ENCODE assay signal across 8 mouse cellular contexts in genomic region chr5:9056020-9056660, GRCm38 (mm10). TPM values are rescaled to one million over a fixed set of nuclear protein-coding genes. Genes with fewer than 3 reads are reported as not detected.
DNase-seq lines count a peak whose midpoint lies in the region; ATAC-seq and TF ChIP-seq lines count a peak whose summit lies in the region.

No protein-coding gene starts in this region.

- H3K27me3 ChIP-seq in heart, adult 2 months (ENCODE audit: control insufficient read depth, insufficient read depth, low read length), result no peaks in the 10 kb centered on the region
- H3K27me3 ChIP-seq in heart, embryonic 12.5 days (replicated peaks), result no peaks in the 10 kb centered on the region
- H3K27me3 ChIP-seq in midbrain, embryonic 16.5 days (ENCODE audit: control insufficient read depth, insufficient read depth, low read depth, low read length), result no peaks in the 10 kb centered on the region
- H3K27me3 ChIP-seq in splenic B cell, adult 2 months (ENCODE audit: control insufficient read depth, insufficient read depth, low read length, poor library complexity, severe bottlenecking), result no peaks in the 10 kb centered on the region

- no peaks in the 10 kb centered on the region for H3K9me3 ChIP-seq in heart, embryonic 12.5 days (replicated peaks)
- no peaks in the 10 kb centered on the region for H3K9me3 ChIP-seq in midbrain, embryonic 16.5 days (replicated peaks; ENCODE audit: control insufficient read depth, low read length, poor library complexity, severe bottlenecking)

- no peak for ATAC-seq in heart, embryonic 12.5 days (ENCODE audit: insufficient number of reproducible peaks, low FRiP score)
- peak; percentile 71 for ATAC-seq in midbrain, embryonic 16.5 days

- intact Hi-C loops in heart, adult 2 months (cut with DNase I), result loop anchor here (10.0 kb wide), 2 partner anchors 111 to 191 kb away; no protein-coding TSS in a partner anchor
- intact Hi-C loops in left cerebral cortex, postnatal 25 days (cut with DNase I), result no loop called here

- TF ChIP-seq POLR2A in heart, adult 2 months (IDR thresholded peaks at IDR 0.05; ENCODE audit: insufficient read depth, low read depth, low read length), result no peak

- TF ChIP-seq CTCF in heart, adult 2 months (IDR thresholded peaks at IDR 0.05), result peak; percentile 98

- no peak overlapping the region for H3K4me3 ChIP-seq in heart, adult 2 months
- no peak overlapping the region for H3K4me3 ChIP-seq in heart, embryonic 12.5 days
- no peak overlapping the region for H3K4me3 ChIP-seq in midbrain, embryonic 16.5 days (ENCODE audit: low read depth, low read length)

- no peak overlapping the region for H3K4me2 ChIP-seq in heart, embryonic 12.5 days
- H3K4me2 ChIP-seq in midbrain, embryonic 16.5 days (ENCODE audit: low read length), result no peak overlapping the region

- no peaks in the 10 kb centered on the region for H3K4me1 ChIP-seq in heart, adult 2 months (ENCODE audit: control insufficient read depth, insufficient read depth, low read length)
- no peaks in the 10 kb centered on the region for H3K4me1 ChIP-seq in heart, embryonic 12.5 days (replicated peaks)
- H3K4me1 ChIP-seq in midbrain, embryonic 16.5 days (ENCODE audit: control insufficient read depth, insufficient read depth, low read length), result no peaks in the 10 kb centered on the region

- no peaks in the 10 kb centered on the region for H3K36me3 ChIP-seq in heart, adult 2 months (ENCODE audit: control insufficient read depth, insufficient read depth, low read length)
- no peaks in the 10 kb centered on the region for H3K36me3 ChIP-seq in heart, embryonic 12.5 days
- no peaks in the 10 kb centered on the region for H3K36me3 ChIP-seq in midbrain, embryonic 16.5 days (ENCODE audit: control insufficient read depth, insufficient read depth, low read length)
- no peaks in the 10 kb centered on the region for H3K36me3 ChIP-seq in splenic B cell, adult 2 months (ENCODE audit: control insufficient read depth, insufficient read depth, low read length, poor library complexity, severe bottlenecking)

- no peak for TF ChIP-seq EP300 in heart, adult 2 months (IDR thresholded peaks at IDR 0.05; ENCODE audit: insufficient read depth, low read depth, low read length)

- peak; percentile 41 to 42 for DNase-seq in heart, adult 2 months
- DNase-seq in cerebellum, adult 11 months, result peak; percentile 44
- DNase-seq in forelimb bud, embryonic 11.5 days (ENCODE audit: low read depth, low spot score), result peak; percentile 64
- peak; percentile 40 for DNase-seq in kidney, adult 11 months
- peak; percentile 76 to 84 for DNase-seq in left cerebral cortex, postnatal 25 days (ENCODE audit: low spot score in 2 of 2)
- DNase-seq in splenic B cell, adult 2 months (ENCODE audit: low read depth, low spot score), result peak; percentile 86

- H3K9ac ChIP-seq in heart, adult 2 months (ENCODE audit: low read depth, low read length), result no peak overlapping the region
- H3K9ac ChIP-seq in heart, embryonic 12.5 days, result no peak overlapping the region
- no peak overlapping the region for H3K9ac ChIP-seq in midbrain, embryonic 16.5 days (ENCODE audit: low read depth, low read length)

- 11% methylated on average over 3 of the region's 3 CpGs for WGBS in heart, adult 2 months
- WGBS in heart, embryonic 12.5 days, result 24% methylated on average over 3 of the region's 3 CpGs
- 22% methylated on average over 3 of the region's 3 CpGs for WGBS in midbrain, embryonic 16.5 days

- no peak overlapping the region for H3K27ac ChIP-seq in heart, adult 2 months
- H3K27ac ChIP-seq in heart, embryonic 12.5 days (ENCODE audit: poor library complexity, severe bottlenecking), result no peak overlapping the region
- no peak overlapping the region for H3K27ac ChIP-seq in midbrain, embryonic 16.5 days (ENCODE audit: low read length)

- H3K79me2 ChIP-seq in heart, adult 2 months (replicated peaks; ENCODE audit: control insufficient read depth, insufficient read depth, low read length), result no peaks in the 10 kb centered on the region

RNA-seq across cellular contexts. Expression of gene Tmem243, which starts 44.3 kb away (rescaled TPM):
- 1 to 10 TPM; 8.1 to 9.8 TPM for total RNA-seq in heart, adult 2 months (2021)
- polyA plus RNA-seq in heart, adult 2 months (2012; rRNA removed), result 14.0 and 18.2 TPM in 2 replicates
- 11.7 and 11.8 TPM in 2 replicates for polyA plus RNA-seq in heart, embryonic 12.5 days (2016; fragmentation: Nextera tagmentation; extraction: Ambion mirVana)
- total RNA-seq in left cerebral cortex, postnatal 25 days (2021), result 10 to 100 TPM in 1 of 2 experiments, 1 to 10 TPM in 1; 9.5 to 12.2 TPM
- 9.4 and 9.7 TPM in 2 replicates for polyA plus RNA-seq in midbrain, embryonic 16.5 days (2015; fragmentation: Nextera tagmentation; extraction: Ambion mirVana)

RNA-seq across cellular contexts. Expression of gene Crot, which starts 59.0 kb away (rescaled TPM):
- total RNA-seq in heart, adult 2 months (2021), result 10 to 100 TPM; 18.8 to 21.6 TPM
- polyA plus RNA-seq in heart, adult 2 months (2012; rRNA removed), result 8.6 and 16.2 TPM in 2 replicates
- 36.7 and 37.5 TPM in 2 replicates for polyA plus RNA-seq in heart, embryonic 12.5 days (2016; fragmentation: Nextera tagmentation; extraction: Ambion mirVana)
- total RNA-seq in left cerebral cortex, postnatal 25 days (2021), result 10 to 100 TPM; 28.2 to 29.2 TPM
- polyA plus RNA-seq in midbrain, embryonic 16.5 days (2015; fragmentation: Nextera tagmentation; extraction: Ambion mirVana), result 15.3 and 18.1 TPM in 2 replicates
